Mouse (Mus musculus) bone marrow, adult 2 months (tissue): ENCODE measurements around the gene Ttf2. TPM values are rescaled to one million over a fixed set of nuclear protein-coding genes. Genes with fewer than 3 reads are reported as not detected.
A peak's percentile ranks its signal among the peaks of the same experiment; 100 is the strongest.

ENCODE experiments used
- H3K27ac ChIP-seq: fragments of 200-500 bp; 2 replicates; pipeline ENCODE4 v1.5.1; 2012; ENCODE audit warnings: low read depth, mild to moderate bottlenecking, control low read depth, inconsistent platforms, low read length; ENCODE audit not compliant: control insufficient read depth, poor library complexity, insufficient read depth
- H3K4me1 ChIP-seq: fragments of 200-500 bp; 2 replicates; pipeline ENCODE4 v1.6.1; 2011; ENCODE audit warnings: low read length; ENCODE audit not compliant: control insufficient read depth, insufficient read depth
- H3K4me3 ChIP-seq: fragments of 200-500 bp; replicated peaks from 2 replicates; pipeline ENCODE3; 2011; ENCODE audit warnings: mild to moderate bottlenecking, low read depth, low read length, control low read depth; ENCODE audit not compliant: control insufficient read depth
- CTCF ChIP-seq: fragments of 200-500 bp; IDR thresholded peaks from 2 replicates; pipeline ENCODE4 v1.5.1; 2011; ENCODE audit warnings: low read length, control low read depth; ENCODE audit not compliant: control insufficient read depth, insufficient read depth
- POLR2A ChIP-seq: fragments of 200-500 bp; IDR thresholded peaks from 2 replicates; pipeline ENCODE4 v1.6.1; 2011; ENCODE audit warnings: low read depth, mild to moderate bottlenecking, control low read depth, low read length, borderline replicate concordance; ENCODE audit not compliant: control insufficient read depth
- WGBS: fragments of 180-500 bp; shearing (Covaris S2); methylation state at CpG from one replicate; pipeline ENCODE4 v1.1.7; 2018; 5-methylcytosine and 5-hydroxymethylcytosine counted together
- polyA plus RNA-seq: library from polyadenylated mRNA; stranded (reverse); fragments of >200 nt; gene quantifications from 2 replicates; pipeline ENCODE4 v1.2.4, GENCODE M21; 2011; ENCODE audit warnings: low replicate concordance; ENCODE audit not compliant: missing spikeins, insufficient read depth, insufficient read length

Gene Ttf2
- polyA plus RNA-seq, 1 experiment = 14.0 TPM

DNA sequence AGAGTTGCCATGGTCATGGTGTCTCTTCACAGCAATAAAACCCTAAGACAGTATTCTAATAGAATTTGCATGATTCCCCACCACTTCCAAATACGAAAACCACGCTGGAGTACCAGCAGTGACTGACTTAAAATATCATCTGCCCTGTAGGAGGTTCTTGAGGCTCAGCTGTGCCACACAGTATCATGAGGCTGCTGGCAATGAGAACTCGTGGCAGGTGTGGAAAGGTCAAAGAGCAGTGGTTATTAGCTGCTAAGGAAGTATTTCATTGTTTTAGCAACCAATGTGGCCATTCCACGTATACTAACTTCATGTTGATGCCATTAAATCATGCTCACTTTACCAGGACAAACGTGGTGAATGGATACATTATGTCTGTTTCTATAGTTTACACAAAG lies 41.7 kb upstream of the Ttf2 start:
- 49% methylated on average over 5 of the region's 5 CpGs for WGBS
- no peak for TF ChIP-seq POLR2A
- no peak for TF ChIP-seq CTCF
- H3K27ac ChIP-seq = peak overlapping the region; percentile 45; the same call in 1 of the 2 replicates
- no peak overlapping the region for H3K4me3 ChIP-seq
- peaks cover 3% of the 10 kb centered on the region; the same call in 1 of the 2 replicates for H3K4me1 ChIP-seq

DNA sequence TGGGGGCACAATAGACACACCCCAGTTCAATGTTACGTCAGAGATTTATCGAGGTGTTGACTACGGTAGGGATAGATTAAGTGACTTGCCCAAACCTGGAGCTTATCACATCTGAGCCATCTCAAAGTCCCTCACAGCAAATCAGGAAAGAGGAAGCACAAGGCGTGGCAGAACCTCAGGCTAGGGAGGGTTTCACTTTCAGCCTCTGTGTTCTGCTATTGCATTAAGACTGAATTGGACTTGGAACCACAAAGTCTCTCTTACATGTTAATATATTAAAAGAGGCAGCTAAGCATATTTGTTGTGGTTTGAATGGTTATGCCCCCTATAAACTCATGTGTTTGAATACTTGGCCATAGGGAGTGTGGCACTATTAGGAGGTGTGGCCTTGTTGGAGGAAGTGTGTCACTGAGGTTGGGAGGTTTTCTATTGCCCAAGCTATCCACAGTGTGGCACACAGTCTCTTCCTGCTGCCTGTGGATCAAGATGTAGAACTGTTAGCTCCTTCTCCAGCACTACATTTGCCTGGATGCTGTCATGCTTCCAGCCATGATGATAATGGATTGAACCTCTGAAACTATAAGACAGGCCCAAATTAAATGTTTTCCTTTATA lies 41.2 kb upstream of the Ttf2 start:
- WGBS = 2% methylated on average over 4 of the region's 4 CpGs
- Histone ChIP-seq H3K27ac (peak overlapping the region; percentile 45; the same call in 1 of the 2 replicates), H3K4me1 (peaks cover 3% of the 10 kb centered on the region; the same call in 1 of the 2 replicates), H3K4me3 (no peak overlapping the region)
- TF ChIP-seq POLR2A = no peak
- TF ChIP-seq CTCF = no peak

DNA sequence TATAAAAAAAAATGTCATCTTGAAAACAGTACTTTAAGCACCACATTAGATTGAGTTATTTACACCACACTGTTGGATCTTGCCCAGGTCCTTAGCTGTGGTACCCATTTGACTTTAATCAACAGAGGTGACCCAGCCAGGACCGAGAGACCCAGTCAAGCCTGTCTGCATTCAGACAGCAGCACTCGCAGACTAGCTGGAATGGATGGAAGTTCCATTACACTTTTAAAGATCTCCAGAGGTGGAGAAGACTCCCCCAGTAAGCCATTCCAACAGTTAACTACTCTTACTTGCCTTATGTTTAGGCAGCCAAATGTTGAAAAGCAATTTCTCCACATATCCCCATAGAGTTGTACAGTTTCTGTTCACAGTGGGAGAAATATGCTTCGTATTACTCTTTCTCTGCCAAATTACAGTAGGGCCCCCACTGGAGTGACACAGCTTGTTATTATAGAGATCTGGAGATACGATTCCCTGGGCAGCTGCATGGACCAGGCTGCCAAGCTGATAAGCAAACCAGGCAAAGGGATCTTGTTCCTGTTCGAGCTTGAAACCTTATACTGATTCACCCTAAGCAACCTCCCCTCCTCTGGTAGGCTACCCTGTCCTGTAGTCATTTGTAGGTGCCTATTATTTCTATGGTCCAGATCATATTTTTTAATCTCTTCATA lies 37.8 kb upstream of the Ttf2 start:
- WGBS = 62% methylated on average over 5 of the region's 5 CpGs
- no peak overlapping the region for H3K4me3 ChIP-seq
- H3K4me1 ChIP-seq = peaks cover 10% of the 10 kb centered on the region
- H3K27ac ChIP-seq = no peak overlapping the region
- TF ChIP-seq CTCF (no peak), POLR2A (no peak)

DNA sequence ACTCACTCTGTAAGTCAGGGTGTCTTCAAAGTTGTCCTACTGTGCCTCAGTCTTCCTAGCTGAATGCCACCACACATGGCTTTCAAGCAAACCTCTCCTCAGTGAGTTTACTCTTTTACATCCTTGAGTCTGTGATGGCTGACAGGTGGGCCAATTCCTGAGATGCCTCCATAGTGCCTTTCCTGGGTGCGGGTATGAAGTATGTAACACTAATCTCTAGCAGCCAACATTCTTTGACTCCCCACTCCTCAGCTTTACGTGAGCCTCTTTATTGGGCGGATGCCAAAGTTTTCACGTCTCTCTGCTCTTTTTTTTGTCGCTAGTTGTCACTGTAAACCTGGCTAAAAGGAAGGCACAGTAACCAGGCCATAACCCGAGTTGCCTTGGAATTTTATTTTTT lies 35.9 kb upstream of the Ttf2 start:
- H3K27ac ChIP-seq = no peak overlapping the region
- peaks cover 7% of the 10 kb centered on the region for H3K4me1 ChIP-seq
- H3K4me3 ChIP-seq = no peak overlapping the region
- TF ChIP-seq CTCF (no peak), POLR2A (no peak)
- 79% methylated on average over 6 of the region's 6 CpGs for WGBS

DNA sequence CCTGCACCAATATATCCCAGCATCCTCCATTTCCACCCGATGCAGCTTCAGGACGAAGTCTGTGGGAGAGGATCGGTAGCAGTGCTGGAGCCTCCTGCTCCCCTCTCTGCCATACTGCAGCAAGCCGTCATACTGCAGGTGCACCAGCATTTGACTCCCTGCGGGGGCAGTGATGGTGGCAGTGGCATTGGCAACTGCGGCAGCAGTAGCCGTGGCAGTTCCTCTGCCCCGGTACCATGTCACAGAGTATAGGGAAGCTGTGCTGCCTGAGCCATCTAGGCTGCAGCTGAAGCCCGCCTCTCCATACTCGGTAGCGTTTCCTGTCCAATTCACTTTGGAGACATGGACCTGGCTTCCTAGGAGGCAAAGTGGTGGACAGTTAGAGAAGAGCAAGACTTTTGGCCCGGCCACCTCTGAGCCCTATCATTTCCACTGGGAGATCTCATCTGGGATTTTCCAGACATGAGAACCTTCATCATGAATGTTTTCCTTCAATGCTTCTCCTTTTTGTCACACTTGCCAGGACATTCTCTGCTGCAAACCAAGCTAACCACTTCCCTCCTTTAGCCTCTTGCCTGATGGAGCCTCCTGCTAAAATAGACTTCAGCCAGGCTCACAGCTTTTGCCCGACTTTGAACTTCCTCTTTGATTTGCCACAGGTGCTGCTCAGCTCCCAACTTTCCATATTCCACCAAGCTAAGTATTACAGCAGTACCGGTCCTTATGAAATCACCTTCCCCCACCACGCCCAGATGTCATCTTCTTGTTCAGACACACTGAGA lies 34.3 kb upstream of the Ttf2 start:
- no peak for TF ChIP-seq POLR2A
- no peak for TF ChIP-seq CTCF
- H3K27ac ChIP-seq = peak overlapping the region; percentile 61
- WGBS = 19% methylated on average over 15 of the region's 15 CpGs
- peaks cover 9% of the 10 kb centered on the region for H3K4me1 ChIP-seq
- no peak overlapping the region for H3K4me3 ChIP-seq

DNA sequence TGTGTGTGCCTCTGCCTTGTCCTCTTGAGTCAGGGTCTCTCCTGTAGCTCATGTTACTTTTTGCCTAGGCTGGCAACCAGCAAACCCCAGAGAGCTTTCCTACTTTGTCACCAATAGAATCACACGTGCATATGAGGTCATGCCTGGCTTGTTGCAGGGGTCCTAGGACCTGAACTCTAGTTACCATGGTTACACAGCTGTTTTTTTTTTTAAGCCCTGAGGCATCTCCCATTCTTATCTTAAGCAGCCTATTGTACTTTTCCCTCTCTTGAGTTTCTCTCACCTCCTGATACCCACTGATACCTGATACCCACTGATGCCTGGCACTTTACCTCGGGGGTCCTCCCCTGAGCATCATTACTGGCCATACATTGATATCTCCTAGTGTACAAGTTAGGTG lies 30.3 kb upstream of the Ttf2 start:
- WGBS = 53% methylated on average over 2 of the region's 2 CpGs
- no peak overlapping the region for H3K4me3 ChIP-seq
- peaks cover 11% of the 10 kb centered on the region for H3K4me1 ChIP-seq
- TF ChIP-seq POLR2A (no peak), CTCF (no peak)
- no peak overlapping the region for H3K27ac ChIP-seq

DNA sequence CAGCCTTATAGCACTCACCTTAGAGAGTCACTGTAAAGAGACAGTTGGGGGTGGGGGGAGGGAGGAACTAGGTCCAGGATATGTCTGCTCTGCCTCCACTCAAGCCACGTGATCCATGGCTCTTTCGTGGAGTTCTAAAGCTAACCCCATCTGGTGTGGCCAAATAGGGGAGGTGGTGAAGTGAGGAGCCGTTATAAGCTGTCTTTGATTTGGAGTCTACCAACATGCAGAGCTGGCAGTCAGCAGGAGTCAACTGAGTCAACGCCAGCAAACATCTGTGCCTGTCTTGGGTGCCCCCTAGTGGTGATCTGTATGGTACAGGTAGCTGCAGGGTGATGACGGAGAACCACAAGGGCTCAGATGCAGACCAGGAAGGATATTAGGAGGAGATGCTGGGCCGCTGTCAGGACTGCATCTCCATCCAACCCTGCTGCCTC lies 29.5 kb upstream of the Ttf2 start:
- H3K27ac ChIP-seq = no peak overlapping the region
- H3K4me1 ChIP-seq = peaks cover 11% of the 10 kb centered on the region
- 24% methylated on average over 6 of the region's 6 CpGs for WGBS
- no peak overlapping the region for H3K4me3 ChIP-seq
- TF ChIP-seq CTCF (peak; percentile 90), POLR2A (no peak)
